In genomic region chr2:93460786-93461469, GRCm38 (mm10) we compare ENCODE assay signal across 9 mouse cellular contexts. TPM values are rescaled to one million over a fixed set of nuclear protein-coding genes. Genes with fewer than 3 reads are reported as not detected.
DNase-seq lines count a peak whose midpoint lies in the region; ATAC-seq lines count a peak whose summit lies in the region.
"Had no signal": no experiment of that assay in that cellular context is flagged by ENCODE, and none has a peak within 500 bp of the region (broad histone marks: within the 10 kb centered on the region; RNA-seq: fewer than 3 reads in every experiment).

No protein-coding gene starts in this region.

- H3K27me3 ChIP-seq in kidney, embryonic 14.5 days (ENCODE audit: control insufficient read depth, insufficient read depth, low read length): 0 out of 2 replicates have a peak, but pooled peaks cover 7% of the 10 kb centered on the region
- H3K27me3 ChIP-seq in liver, embryonic 15.5 days: no peaks in the 10 kb centered on the region

- H3K4me2 ChIP-seq in kidney, embryonic 14.5 days (replicated peaks; ENCODE audit: low read depth, low read length): peak overlapping the region; percentile 77; the same call in 1 of the 2 replicates
- peak overlapping the region; percentile 92 for H3K4me2 ChIP-seq in liver, embryonic 15.5 days

- H3K9me3 ChIP-seq in kidney, embryonic 14.5 days (ENCODE audit: control insufficient read depth, low read length): no peaks in the 10 kb centered on the region
- H3K9me3 ChIP-seq in liver, embryonic 15.5 days (replicated peaks): no peaks in the 10 kb centered on the region
- H3K9me3 ChIP-seq: midbrain, embryonic 12.5 days had no signal

- peaks cover 11% of the 10 kb centered on the region; the same call in 1 of the 2 replicates for H3K4me1 ChIP-seq in kidney, embryonic 14.5 days (ENCODE audit: control insufficient read depth, insufficient read depth, low read length)
- peaks cover 93% of the 10 kb centered on the region for H3K4me1 ChIP-seq in liver, embryonic 15.5 days (replicated peaks)

- no peak for DNase-seq in kidney, adult 9 months
- DNase-seq in CD4-positive helper T cell, adult 2 months (ENCODE audit: low read depth, low spot score): peak; percentile 79
- no peak for DNase-seq in cerebellum, adult 11 months
- no peak for DNase-seq in right cerebral cortex, postnatal 25 days
- DNase-seq: kidney, postnatal 14 days had no signal

- H3K4me3 ChIP-seq in kidney, embryonic 14.5 days (ENCODE audit: low read length): no peak overlapping the region
- H3K4me3 ChIP-seq in liver, embryonic 15.5 days (replicated peaks): peak overlapping the region; percentile 84

- no peak for ATAC-seq in kidney, embryonic 14.5 days (ENCODE audit: low FRiP score, low TSS enrichment)
- peak; percentile 9 for ATAC-seq in activated CD4-positive, CD25-positive, alpha-beta regulatory T cell, adult 4 months
- no peak for ATAC-seq in liver, embryonic 15.5 days (ENCODE audit: insufficient read depth)

- H3K9ac ChIP-seq in kidney, embryonic 14.5 days (ENCODE audit: low read depth, low read length): no peak overlapping the region
- H3K9ac ChIP-seq in liver, embryonic 15.5 days: peak overlapping the region; percentile 87
- H3K9ac ChIP-seq: midbrain, embryonic 12.5 days had no signal

- H3K36me3 ChIP-seq in kidney, embryonic 14.5 days (ENCODE audit: control insufficient read depth, insufficient read depth, low read length): no peaks in the 10 kb centered on the region
- H3K36me3 ChIP-seq in liver, embryonic 15.5 days (replicated peaks): peaks cover 20% of the 10 kb centered on the region
- H3K36me3 ChIP-seq: midbrain, embryonic 12.5 days had no signal

- WGBS in kidney, embryonic 14.5 days: 74% methylated on average over 6 of the region's 6 CpGs
- 62% methylated on average over 6 of the region's 6 CpGs for WGBS in liver, embryonic 15.5 days (ENCODE audit: insufficient replicate concordance)

- no peak overlapping the region for H3K27ac ChIP-seq in kidney, embryonic 14.5 days (ENCODE audit: low read depth, low read length)
- peak overlapping the region; percentile 98 for H3K27ac ChIP-seq in liver, embryonic 15.5 days (replicated peaks)
- H3K27ac ChIP-seq: midbrain, embryonic 12.5 days had no signal

RNA-seq across cellular contexts. Expression of gene Cd82, which starts 2.0 kb away (rescaled TPM):
- 17.4 and 27.4 TPM in 2 replicates for polyA plus RNA-seq in kidney, embryonic 14.5 days (2014; fragmentation: Nextera tagmentation; extraction: Ambion mirVana)
- 100 to 1,000 TPM; 408 to 719 TPM for polyA plus RNA-seq in activated CD4-positive, CD25-positive, alpha-beta regulatory T cell, adult 4 months (2017; shearing (Covaris generic))
- polyA plus RNA-seq in liver, embryonic 15.5 days (2015; fragmentation: Nextera tagmentation; extraction: Ambion mirVana): 113 and 118 TPM in 2 replicates
